Mouse (Mus musculus) c-Kit-positive CD71-positive TER-119-positive erythroid progenitor cells, embryonic 14.5 days (primary cell): Measurements from ENCODE around the gene Smim20.

Source experiments
- DNase-seq: peaks from one replicate; pipeline ENCODE4 v3.0.0-alpha.2; 2013; ENCODE audit warnings: low spot score

Smim20 gene

GRCm38 (mm10) chr5:53266181-53266580 is 702 bp upstream of the Smim20 start:
- no peak for DNase-seq

DNA sequence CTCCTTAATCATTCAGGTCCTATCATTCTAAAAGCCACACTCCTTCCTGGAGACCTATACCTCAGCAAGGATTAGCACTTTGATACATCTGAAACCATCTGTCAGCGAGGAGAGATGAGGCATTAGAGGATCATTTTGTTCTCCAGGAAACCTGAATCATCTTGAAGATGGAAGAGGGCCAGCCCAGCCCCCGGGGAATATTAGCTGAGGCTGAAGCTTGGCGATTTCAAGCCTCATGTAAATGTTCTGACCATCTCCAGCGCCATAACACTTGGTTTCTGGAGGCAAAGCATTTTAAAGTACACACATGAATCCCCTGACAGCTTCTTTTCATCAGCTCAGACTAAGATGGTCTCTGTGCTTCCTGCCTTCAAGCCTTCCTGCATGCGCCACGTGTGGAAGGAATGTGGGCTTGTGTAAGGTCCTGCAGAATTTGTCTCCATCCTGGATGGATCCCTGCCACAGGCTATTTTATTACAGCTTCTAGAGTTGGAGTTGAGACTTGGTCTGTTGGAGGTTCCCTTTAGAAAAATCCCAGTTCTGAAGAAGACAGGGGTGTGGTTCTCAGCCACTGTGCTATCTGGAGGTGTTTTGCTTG is 1.3 kb downstream of the Smim20 start:
- no peak for DNase-seq

DNA sequence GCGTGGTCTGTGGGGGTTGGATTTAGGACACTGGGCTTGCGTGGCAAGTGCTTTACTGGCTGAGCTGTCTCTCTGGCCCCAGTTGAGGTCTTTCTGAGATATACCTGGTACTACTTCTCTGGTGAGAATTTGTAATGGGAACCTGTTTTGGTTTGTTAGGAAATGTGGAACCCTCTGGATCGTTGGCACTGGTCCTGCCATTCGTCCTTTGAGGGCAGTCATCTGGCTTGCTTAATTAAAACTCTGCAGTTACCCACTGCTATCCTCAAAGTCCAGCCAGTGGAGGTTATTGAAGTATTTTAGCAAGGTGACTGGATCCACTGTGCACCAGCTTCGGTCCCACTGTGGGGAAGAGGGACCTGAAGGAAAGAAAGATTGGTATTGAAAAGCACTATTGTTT is 2.9 kb downstream of the Smim20 start:
- DNase-seq, result no peak

GRCm38 (mm10) chr5:53270947-53271711 is 4.2 kb downstream of the Smim20 start:
- DNase-seq, result no peak

GRCm38 (mm10) chr5:53272626-53273025 is 5.7 kb downstream of the Smim20 start:
- no peak for DNase-seq

GRCm38 (mm10) chr5:53273699-53274430 is 7.0 kb downstream of the Smim20 start:
- DNase-seq, result no peak

DNA sequence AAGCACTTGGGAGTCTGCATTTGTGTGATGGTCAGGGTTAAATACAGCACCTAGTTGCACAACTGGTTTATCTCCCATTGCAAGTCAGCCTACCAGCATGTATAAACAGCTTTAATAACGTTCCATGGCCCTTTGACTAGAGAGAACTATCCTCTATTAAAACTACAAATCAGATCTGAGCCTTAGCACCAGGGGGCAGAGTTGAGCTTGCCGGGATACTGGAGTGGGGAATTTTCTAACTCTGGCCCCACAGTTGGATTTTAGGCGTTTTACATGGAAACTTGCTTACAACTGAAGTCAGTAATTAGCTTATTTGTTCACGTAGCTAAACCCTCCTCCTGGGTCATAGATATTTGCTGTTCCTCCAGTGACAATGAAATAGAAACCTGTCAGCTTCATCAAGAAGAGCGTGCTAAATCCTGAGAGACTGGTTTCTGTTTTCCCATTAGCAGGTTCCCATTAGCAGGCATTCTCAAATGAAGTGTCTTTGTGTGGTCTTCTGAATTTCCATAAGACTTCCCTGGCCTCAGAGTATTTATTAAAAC is 8.0 kb downstream of the Smim20 start:
- no peak for DNase-seq

DNA sequence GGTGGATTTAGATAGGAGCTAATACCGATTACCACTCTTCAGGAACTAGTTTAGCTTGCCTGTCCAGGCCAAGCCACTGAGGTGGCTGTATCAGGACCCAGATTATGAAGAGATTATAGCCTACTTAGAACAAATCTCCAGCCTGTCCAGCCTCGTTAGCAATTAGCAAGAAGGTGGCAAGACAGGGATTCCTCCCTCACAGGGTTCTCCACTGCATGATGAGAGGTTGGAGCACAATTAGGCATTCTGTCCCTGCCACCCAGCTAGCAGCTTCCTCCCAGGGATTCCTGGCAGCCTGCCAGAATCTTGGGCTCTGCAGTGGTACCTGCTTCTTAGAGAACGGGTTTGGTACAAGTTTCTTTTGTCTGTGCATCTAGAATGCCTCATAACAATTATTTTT is 8.5 kb downstream of the Smim20 start:
- no peak for DNase-seq

GRCm38 (mm10) chr5:53276470-53277022 is 9.7 kb downstream of the Smim20 start:
- DNase-seq, result no peak

- no peak for DNase-seq
Measured at GRCm38 (mm10) chr5:53277716-53278263, 10.9 kb downstream of the Smim20 start.

DNA sequence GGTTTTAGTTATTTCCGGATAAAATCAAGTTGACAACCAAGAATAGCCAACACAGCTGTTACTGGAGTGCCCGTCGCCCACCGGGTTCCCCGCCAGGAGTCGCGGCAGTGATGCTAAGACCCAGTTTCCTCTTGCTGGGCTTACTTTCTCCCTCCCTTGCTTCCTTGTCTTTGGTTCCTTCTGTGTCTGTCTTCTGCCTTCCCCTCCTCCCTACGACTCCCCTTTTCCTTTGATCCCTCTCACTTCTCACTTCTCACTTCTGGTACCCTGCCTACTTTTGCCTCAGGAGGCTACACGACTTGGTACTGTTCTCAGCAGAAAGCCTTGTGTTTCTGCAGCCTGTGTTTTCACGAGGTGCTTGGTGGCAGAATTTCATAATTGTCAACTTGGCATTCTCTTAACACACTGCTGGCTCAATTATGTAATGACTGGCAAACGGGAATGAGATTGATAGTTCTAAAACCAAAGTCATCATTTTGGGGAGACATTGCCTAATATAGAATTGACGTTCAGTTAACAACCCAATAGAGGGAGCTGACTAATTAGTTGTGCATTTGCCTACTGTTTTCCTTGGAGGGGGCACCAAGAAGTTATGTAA is 12.4 kb downstream of the Smim20 start:
- no peak for DNase-seq

DNA sequence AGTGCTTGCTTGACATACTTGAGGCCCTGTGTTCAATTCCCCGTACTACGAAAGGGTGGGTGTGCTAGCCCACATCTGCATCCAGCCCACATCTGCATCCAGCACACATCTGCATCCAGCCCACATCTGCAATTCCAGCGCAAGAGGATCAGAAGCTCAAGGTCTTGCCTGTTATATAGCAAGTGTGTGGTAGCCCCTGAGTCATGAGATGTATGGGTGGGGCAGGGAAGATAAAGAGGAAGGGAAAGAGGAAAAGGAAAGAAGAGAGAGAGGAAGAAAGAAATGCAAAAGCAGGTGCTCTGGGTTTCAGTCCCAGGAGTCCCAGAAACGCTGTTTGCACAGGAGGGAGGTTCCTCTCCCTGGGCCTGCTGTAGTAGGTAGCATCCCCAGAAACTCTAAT is 15.6 kb downstream of the Smim20 start:
- no peak for DNase-seq

DNA sequence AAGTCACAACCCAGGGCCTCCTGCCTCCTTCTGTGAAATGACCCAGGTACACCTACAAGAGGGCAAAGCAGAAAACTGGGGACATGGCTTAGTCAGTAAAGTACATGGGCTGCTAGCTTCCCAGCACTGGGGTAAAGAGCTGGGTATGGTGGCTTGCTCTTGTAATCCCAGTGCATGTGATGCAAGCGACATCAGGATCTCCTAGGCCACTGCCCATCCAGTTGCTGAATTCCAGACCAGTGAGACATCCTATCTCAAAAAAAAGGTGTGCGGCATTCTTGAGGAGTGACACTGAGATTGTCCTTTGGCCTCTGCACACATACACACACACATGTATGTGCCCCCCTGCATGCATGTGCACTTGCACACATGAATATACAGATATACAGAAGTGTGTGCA is 19.5 kb downstream of the Smim20 start:
- DNase-seq, result no peak

GRCm38 (mm10) chr5:53289438-53289837 is 22.6 kb downstream of the Smim20 start:
- DNase-seq, result no peak

- no peak for DNase-seq
Measured at GRCm38 (mm10) chr5:53294627-53295026, 27.7 kb downstream of the Smim20 start.

- no peak for DNase-seq
Measured at GRCm38 (mm10) chr5:53296961-53297360, 30.1 kb downstream of the Smim20 start.

GRCm38 (mm10) chr5:53301496-53301895 is 34.6 kb downstream of the Smim20 start:
- no peak for DNase-seq

DNA sequence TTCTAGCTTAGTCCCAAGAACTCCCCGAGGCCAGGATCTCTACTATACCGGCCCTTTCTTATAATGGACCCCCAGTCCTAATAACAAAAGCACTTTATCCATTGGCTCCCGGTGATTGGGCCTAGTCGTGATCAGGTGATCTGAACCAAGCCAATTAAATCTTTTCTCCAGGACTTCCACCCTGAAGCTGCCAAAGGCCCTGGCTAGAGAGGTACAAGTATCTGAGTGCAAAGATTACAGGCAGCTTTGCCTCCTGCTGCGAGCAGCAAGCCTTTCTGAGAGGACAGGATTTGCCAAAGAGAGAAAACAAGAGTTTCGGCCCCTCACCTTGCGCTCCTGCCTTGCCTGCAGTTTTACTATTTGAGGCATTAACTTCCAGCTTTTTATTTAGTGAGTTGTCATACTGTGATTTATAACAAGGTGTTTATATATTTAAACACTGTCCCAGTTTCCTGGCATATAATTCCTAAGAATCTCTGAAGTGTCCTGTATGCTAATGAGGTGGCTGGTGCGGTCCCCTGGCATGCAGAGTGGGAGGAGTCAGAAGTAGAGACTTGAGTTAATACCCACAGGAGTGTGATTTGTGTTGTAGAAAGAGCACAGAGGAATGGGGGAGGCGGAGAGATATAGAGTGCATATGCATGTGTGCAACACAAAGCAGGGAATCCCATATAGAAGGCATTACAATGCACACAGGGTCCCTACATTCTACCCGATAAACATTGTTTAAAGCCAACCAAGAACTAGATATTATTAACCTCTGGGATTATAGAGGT is 36.2 kb downstream of the Smim20 start:
- DNase-seq, result no peak

- DNase-seq, result no peak
Measured at GRCm38 (mm10) chr5:53303941-53304340, 37.1 kb downstream of the Smim20 start.

DNA sequence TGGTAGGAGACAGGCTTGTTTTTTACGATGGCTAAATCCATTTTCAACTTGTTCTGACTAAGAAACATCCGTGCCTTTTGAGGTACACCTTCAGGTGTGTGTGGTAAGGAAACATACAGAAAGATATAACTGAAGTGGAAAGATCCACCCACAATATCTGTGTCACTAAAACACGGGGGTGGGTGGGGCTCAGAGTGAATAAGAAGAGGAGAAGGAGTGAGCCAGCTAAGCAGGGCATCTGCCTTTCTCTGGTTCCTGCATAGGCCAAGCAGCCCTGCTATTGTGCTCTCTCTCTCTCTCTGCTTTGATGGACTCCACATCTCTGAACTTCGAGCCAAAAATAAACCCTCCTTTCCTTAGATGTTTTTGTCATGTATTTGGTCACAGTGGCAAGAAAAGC is 38.1 kb downstream of the Smim20 start:
- DNase-seq, result no peak

DNA sequence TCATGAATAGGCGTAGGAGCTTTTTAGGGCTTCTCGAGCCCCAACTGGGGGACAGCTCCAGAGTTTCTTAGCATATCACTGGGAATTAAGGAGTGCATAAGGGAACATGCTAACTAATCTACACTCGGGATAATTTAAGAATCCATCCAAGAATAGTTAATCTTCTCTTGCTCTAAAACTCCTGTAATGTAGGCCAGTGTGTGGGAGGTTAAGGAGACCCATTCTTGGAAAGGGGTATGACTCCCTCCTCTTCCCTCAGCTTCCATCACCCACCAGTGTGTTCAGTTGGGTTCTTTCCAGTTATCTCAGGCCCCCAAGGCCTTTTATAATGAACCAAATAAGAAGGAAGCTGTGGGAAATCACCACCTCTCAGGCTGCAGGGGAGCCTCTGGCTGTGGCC is 40.0 kb downstream of the Smim20 start:
- no peak for DNase-seq
